Mouse (Mus musculus): ENCODE results near the gene Svop. TPM values are rescaled to one million over a fixed set of nuclear protein-coding genes. Genes with fewer than 3 reads are reported as not detected.
A peak's percentile ranks its signal among the peaks of the same experiment; 100 is the strongest.

Gene Svop
- polyA plus RNA-seq (2015; fragmentation: Nextera tagmentation; extraction: Ambion mirVana), result 0.08 and 0.11 TPM in 2 replicates

GRCm38 (mm10) chr5:114091057-114091807, at the start of gene Svop:
Gene Svop (minus strand): TSS chr5:114091570.
- ATAC-seq (replicated peaks; ENCODE audit: low FRiP score, low read depth), result 0 out of 2 replicates have a peak, but pooled peaks have one; percentile 54
- no peaks in the 10 kb centered on the region for H3K9me3 ChIP-seq (replicated peaks; ENCODE audit: low read length)
- H3K9ac ChIP-seq (ENCODE audit: low read depth, low read length), result no peak within 1 kb of the TSS
- no peak within 1 kb of the TSS for H3K27ac ChIP-seq
- TF ChIP-seq CTCF (IDR thresholded peaks at IDR 0.05; ENCODE audit: low read depth), result 0 out of 2 replicates have a peak, but pooled peaks have one; percentile 1
- DNase-seq (ENCODE audit: low spot score), result peak; percentile 87
- no peaks in the 10 kb centered on the region; the same call in 1 of the 2 replicates for H3K4me1 ChIP-seq (replicated peaks; ENCODE audit: insufficient read depth, low read length)
- whole genome bisulfite sequencing, result 3% methylated on average over 40 of the region's 40 CpGs
- no peaks in the 10 kb centered on the region for H3K36me3 ChIP-seq (ENCODE audit: insufficient read depth, low read length)
- no peaks in the 10 kb centered on the region for H3K27me3 ChIP-seq (ENCODE audit: insufficient read depth, low read length)
- H3K4me2 ChIP-seq (ENCODE audit: low read length), result peak within 1 kb of the TSS; percentile 49
- H3K4me3 ChIP-seq (replicated peaks; ENCODE audit: low read depth, low read length), result no peak within 1 kb of the TSS

GRCm38 (mm10) chr5:114139175-114139574, 47.8 kb upstream of the Svop start:
- Histone ChIP-seq H3K36me3 (ENCODE audit: insufficient read depth, low read length) (no peaks in the 10 kb centered on the region), H3K9me3 (replicated peaks; ENCODE audit: low read length) (no peaks in the 10 kb centered on the region), H3K4me3 (replicated peaks; ENCODE audit: low read depth, low read length) (no peak overlapping the region), H3K9ac (ENCODE audit: low read depth, low read length) (no peak overlapping the region), H3K27me3 (ENCODE audit: insufficient read depth, low read length) (no peaks in the 10 kb centered on the region), H3K27ac (peak overlapping the region; percentile 82), H3K4me2 (ENCODE audit: low read length) (peak overlapping the region; percentile 34; the same call in 1 of the 2 replicates), H3K4me1 (replicated peaks; ENCODE audit: insufficient read depth, low read length) (peaks cover 8% of the 10 kb centered on the region; the same call in 1 of the 2 replicates)
- DNase-seq (ENCODE audit: low spot score) (peak; percentile 90), ATAC-seq (replicated peaks; ENCODE audit: low FRiP score, low read depth) (peak; percentile 72)
- WGBS, result 18% methylated on average over 9 of the region's 9 CpGs
- no peak for TF ChIP-seq CTCF (IDR thresholded peaks at IDR 0.05; ENCODE audit: low read depth)

GRCm38 (mm10) chr5:114138277-114139164, 47.2 kb upstream of the Svop start:
- Histone ChIP-seq H3K4me1 (replicated peaks; ENCODE audit: insufficient read depth, low read length) (peaks cover 8% of the 10 kb centered on the region; the same call in 1 of the 2 replicates), H3K4me2 (ENCODE audit: low read length) (peak overlapping the region; percentile 34), H3K27me3 (ENCODE audit: insufficient read depth, low read length) (no peaks in the 10 kb centered on the region), H3K4me3 (replicated peaks; ENCODE audit: low read depth, low read length) (no peak overlapping the region), H3K9ac (ENCODE audit: low read depth, low read length) (no peak overlapping the region), H3K36me3 (ENCODE audit: insufficient read depth, low read length) (no peaks in the 10 kb centered on the region), H3K27ac (peak overlapping the region; percentile 82), H3K9me3 (replicated peaks; ENCODE audit: low read length) (no peaks in the 10 kb centered on the region)
- DNase-seq (ENCODE audit: low spot score) (peak; percentile 66), ATAC-seq (replicated peaks; ENCODE audit: low FRiP score, low read depth) (0 out of 2 replicates have a peak, but pooled peaks have one; percentile 4)
- WGBS, result 46% methylated on average over 21 of the region's 21 CpGs
- no peak for TF ChIP-seq CTCF (IDR thresholded peaks at IDR 0.05; ENCODE audit: low read depth)

GRCm38 (mm10) chr5:114137481-114138276, 46.3 kb upstream of the Svop start:
- H3K4me3 ChIP-seq (replicated peaks; ENCODE audit: low read depth, low read length), result no peak overlapping the region
- H3K27ac ChIP-seq, result no peak overlapping the region
- no peak for TF ChIP-seq CTCF (IDR thresholded peaks at IDR 0.05; ENCODE audit: low read depth)
- H3K27me3 ChIP-seq (ENCODE audit: insufficient read depth, low read length), result no peaks in the 10 kb centered on the region
- DNase-seq (ENCODE audit: low spot score) (no peak), ATAC-seq (replicated peaks; ENCODE audit: low FRiP score, low read depth) (peak; percentile 46)
- H3K4me1 ChIP-seq (replicated peaks; ENCODE audit: insufficient read depth, low read length), result peaks cover 8% of the 10 kb centered on the region; the same call in 1 of the 2 replicates
- 70% methylated on average over 15 of the region's 15 CpGs for WGBS
- no peak overlapping the region for H3K9ac ChIP-seq (ENCODE audit: low read depth, low read length)
- no peaks in the 10 kb centered on the region for H3K36me3 ChIP-seq (ENCODE audit: insufficient read depth, low read length)
- H3K9me3 ChIP-seq (replicated peaks; ENCODE audit: low read length), result no peaks in the 10 kb centered on the region
- no peak overlapping the region for H3K4me2 ChIP-seq (ENCODE audit: low read length)

GRCm38 (mm10) chr5:114135516-114135915, 44.1 kb upstream of the Svop start:
- Histone ChIP-seq H3K9ac (ENCODE audit: low read depth, low read length) (no peak overlapping the region), H3K4me2 (ENCODE audit: low read length) (no peak overlapping the region), H3K27me3 (ENCODE audit: insufficient read depth, low read length) (no peaks in the 10 kb centered on the region), H3K4me1 (replicated peaks; ENCODE audit: insufficient read depth, low read length) (peaks cover 8% of the 10 kb centered on the region; the same call in 1 of the 2 replicates), H3K27ac (no peak overlapping the region), H3K36me3 (ENCODE audit: insufficient read depth, low read length) (no peaks in the 10 kb centered on the region), H3K4me3 (replicated peaks; ENCODE audit: low read depth, low read length) (no peak overlapping the region), H3K9me3 (replicated peaks; ENCODE audit: low read length) (no peaks in the 10 kb centered on the region)
- no peak for DNase-seq (ENCODE audit: low spot score)
- TF ChIP-seq CTCF (IDR thresholded peaks at IDR 0.05; ENCODE audit: low read depth), result no peak
- ATAC-seq (replicated peaks; ENCODE audit: low FRiP score, low read depth), result no peak
- 93% methylated on average over 10 of the region's 10 CpGs for WGBS

Data from kidney, postnatal 0 days (tissue).